Mouse (Mus musculus): Measurements from ENCODE around the gene Ube4a.
A peak's percentile ranks its signal among the peaks of the same experiment; 100 is the strongest.
"Not testable (repeated sequence)": the region's sequence is repeated elsewhere in the genome, so short reads cannot be mapped to it uniquely, and the experiment has no call there.

Ube4a gene

DNA sequence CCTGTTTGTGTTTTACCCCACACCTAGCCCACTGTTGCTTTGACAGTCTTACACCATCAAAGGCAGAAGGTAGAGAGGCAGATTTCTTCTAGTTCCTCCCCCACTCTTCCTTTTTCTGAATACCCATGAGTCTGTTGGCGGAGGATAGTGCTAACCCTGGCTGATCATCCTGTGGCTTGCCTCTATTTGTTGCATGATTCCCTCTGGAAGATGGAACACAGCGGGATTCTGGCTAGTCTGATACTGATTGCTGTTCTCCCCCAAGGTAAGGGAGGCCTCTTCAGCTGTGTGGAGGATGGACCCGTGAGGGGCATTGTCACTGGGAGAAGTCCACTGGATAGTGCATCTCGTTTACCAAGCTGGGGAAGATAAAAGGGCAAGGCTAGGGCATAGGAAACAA lies 16.3 kb upstream of the Ube4a start, which contains the start of gene Cd3d:
Gene Cd3d, plus strand, starts transcription at position 111 of the 400 bp plus-strand sequence.
- no peak for DNase-seq (ENCODE audit: inconsistent age in 2 of 2, low spot score in 1 of 2)

DNA sequence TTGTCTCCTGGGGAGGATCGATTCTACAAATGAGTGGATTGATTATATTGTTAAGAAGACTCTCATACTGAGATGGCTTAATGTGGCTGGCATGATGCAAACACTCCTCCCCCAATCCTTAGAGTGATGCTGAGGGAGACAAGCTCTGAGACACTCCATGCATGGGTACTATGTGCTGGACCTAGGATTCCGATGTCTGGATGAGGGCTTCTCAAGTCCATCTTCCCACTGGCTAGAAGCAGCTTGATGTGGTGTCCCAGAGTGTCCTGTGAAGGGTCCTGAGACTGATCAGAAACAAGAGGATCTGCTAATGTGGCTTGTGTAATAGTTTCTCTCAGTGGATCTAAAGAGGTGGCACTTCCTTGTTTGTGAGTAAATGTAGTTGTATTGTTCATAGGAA lies 15.7 kb upstream of the Ube4a start:
- DNase-seq (ENCODE audit: inconsistent age in 2 of 2, low spot score in 1 of 2) = no peak

DNA sequence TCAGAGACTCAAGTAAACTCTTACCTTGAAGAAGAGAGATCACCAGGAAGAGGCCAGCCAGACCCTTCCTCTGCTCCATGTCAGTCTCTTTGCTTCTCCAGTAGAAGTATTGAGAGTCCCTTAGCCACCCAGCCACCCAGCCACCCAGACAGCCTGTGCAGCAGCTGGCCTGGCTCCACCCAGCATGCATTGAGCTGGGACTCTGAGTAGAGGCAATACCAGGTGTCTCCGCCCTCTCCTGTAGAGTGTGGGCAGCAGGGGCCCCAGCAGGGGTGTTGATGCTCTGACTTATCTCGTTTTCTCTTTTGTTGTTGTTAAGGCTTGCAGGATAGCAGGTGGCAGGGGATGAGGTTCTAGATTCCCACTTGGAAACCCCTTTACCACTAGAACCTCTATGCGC lies 14.8 kb upstream of the Ube4a start, which contains the start of gene Cd3g:
Gene Cd3g, minus strand, starts transcription at position 190 of the 400 bp plus-strand sequence.
- DNase-seq (ENCODE audit: inconsistent age in 2 of 2, low spot score in 1 of 2) = no peak

DNA sequence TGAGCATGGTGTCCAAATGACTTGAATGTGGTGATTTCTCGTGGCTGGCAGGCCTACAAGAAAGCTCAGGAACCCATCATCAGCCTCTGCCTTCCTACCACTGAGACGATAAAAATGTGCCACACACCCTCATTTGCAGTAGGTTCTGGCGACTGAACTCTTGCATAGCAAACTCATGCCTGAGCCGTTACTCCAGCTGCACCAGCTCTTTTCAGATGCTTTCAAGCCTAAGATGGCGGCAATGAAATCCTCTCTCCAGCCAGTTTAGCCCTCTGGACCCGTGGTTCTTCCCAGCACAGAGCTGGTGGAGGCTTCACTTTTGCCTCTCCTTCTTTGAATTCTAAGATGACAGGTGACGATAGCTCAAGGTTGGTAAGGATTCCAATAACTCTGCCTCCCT lies 14.4 kb upstream of the Ube4a start:
- DNase-seq (ENCODE audit: inconsistent age in 2 of 2, low spot score in 1 of 2) = no peak

DNA sequence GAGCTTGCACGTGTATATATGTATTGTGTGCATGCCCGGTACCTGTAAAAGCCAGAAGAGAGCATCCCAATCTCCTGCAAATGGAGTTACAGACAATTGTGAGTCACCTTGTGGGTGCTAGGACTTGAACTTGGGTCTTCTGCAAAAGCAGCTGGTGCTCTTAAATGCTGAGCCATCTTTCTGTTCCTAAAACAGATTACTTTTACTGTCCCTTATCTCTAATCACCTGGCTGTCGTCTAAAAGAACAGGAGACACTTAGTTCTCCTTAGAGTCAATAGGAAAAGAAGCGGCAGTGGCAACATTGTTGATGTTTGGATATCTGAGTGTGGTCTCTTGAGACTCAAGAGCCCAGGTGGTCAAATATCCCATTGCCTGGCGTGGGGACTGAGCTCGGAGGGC lies 12.4 kb upstream of the Ube4a start:
- no peak for DNase-seq (ENCODE audit: inconsistent age in 2 of 2, low spot score in 1 of 2)

DNA sequence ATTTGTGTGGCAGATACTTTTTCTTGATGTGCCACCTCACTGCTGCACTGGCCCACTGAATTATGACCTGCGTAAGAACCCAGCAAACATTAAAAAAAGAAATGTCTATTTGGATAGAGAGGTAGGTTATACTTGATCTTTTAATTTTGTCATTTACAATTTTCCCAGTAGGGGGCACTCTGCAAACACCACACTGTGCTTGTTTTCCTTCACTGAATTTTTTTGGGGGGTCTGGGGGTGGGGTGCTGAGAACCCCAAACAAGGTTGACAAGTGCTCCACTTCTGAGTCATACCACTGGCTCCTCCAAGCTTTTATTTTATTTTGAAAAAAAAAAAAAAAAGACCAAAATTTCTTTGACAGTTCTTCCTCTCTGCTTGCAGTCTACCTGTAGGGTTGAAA lies 4.0 kb upstream of the Ube4a start:
- no peak for DNase-seq (ENCODE audit: inconsistent age in 2 of 2, low spot score in 1 of 2)

DNA sequence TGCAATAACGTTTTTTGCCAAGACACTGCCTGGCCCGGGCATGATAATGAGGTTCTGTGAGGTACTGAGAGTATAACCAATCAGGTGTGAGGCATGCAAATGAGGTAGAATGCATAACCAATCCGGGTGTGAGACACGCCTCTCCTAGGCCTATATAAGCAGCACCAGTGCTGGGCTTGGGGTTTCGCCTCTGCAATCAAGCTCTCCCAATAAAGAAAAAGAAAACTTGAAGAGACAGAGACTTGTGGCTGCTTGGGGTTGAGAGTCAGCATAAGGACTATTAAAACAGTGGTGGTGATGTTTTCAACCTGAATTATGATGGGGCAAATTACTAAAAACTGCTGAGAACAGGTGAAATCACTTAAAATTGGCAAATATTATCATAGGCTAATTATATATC lies 2.4 kb upstream of the Ube4a start:
- DNase-seq (ENCODE audit: inconsistent age in 2 of 2, low spot score in 1 of 2) = not testable (repeated sequence)

DNA sequence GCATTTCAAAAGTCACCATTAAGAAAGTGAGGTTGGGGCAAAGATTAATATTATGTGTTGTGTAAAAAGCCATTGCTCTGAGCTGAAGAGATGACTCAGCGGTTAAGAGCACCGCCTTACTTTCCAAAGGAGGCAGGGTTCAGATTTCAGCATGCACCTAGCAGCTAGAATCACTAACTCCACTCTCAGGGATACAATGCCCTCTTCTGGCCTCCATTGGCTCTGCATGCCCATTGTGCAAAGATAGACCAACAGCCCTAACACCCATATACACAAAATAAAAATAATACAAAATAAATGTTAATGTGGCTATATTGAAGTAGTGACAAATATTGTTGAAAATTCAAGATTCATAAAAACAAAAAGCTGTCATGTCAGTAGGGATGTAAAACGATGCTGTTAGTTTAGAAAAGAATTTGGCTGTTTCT lies 1.4 kb upstream of the Ube4a start:
- peak; percentile 84 to 94 for DNase-seq (ENCODE audit: inconsistent age in 2 of 2, low spot score in 1 of 2)

DNA sequence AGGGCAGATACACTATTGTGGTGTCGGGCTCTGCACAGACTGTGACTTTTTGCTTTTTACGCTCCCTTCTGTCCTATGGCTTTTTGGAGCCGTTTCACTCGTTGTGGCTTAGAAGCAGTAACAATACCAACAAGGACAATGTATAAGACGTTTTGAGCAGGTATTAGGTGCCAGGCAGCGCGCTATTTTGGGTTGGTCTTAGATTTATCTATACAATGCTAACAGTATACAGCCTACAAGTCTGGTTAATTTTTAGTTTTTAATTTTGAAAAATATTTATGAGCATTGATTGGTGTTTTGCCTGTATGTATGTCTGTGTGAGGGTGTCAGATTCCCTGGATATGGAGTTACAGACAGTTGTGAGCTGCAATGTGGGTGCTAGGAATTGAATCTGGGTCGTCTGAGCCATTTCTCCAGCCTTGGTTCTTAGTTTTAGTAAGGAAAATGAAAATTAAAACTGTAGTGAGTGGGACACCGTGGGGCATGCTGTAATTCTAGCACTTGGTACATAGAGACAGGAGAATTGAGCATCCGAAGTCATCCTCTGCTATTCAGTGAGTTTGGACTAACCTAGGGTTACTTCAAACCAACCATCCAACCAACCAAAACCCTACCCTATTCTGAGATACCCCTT lies 550 bp upstream of the Ube4a start:
- no peak for DNase-seq (ENCODE audit: inconsistent age in 2 of 2, low spot score in 1 of 2)

DNA sequence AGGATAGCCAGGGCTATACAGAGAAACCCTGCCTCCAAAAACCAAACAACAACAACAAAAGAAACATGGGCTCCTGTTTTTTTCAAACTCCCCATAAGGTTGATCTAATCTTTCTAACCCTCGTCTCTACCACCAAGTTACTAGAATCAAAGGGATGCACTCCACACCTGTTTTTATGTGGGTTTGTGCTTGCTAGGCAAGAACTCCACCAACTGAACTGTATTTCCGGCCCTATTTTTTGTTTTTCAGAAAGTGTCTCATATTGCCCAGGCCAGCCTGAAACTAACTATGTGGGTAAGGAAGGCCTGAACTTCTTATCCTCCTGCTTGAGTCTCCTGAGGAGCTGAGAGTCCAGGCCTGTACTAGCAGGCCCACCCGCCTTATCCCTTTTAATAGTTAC lies 11.0 kb downstream of the Ube4a start:
- no peak for DNase-seq (ENCODE audit: inconsistent age in 2 of 2, low spot score in 1 of 2)

DNA sequence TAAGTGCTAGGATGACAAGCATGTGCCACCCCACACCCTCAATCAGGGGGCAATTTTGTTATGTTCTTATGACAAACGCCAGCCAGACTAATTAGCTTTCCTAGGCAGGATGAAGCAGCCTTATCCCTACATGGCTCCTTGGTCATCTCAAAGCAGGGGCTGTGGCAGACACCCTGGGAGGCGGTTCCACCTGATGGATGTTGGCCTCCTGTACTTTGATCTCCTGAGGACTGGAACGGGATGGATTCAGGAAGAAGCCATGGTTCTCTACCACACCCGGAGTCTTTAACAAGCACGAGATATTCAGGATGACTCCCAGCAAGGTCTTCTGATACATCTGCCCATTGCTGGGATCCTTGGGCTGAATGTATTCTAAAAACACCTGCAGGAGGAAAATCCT lies 17.6 kb downstream of the Ube4a start:
- DNase-seq (ENCODE audit: inconsistent age in 2 of 2, low spot score in 1 of 2) = no peak

DNA sequence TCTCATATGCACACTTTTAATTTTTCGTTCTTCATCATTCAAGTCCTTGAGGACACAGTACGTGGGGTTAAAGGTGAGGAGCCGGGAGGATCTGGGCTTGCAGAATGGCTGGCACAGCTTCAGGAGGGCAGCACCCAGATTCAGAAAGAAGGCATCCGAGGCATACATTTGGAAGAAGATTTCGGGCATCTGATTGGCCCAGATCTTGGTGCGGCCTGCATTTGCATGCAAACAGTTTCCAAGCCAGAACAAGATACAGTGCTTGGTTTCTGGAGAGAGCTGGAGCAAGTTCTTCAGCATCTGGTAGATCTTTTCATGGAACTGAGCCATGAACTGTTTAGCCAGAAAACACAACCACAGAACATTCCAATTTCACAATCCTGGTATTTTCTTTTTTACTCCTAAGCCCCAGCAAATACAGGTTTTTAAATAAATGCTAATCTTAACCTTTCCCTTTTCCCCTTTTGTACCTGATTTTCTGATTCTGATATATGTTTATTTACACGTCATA lies 19.2 kb downstream of the Ube4a start:
- DNase-seq (ENCODE audit: inconsistent age in 2 of 2, low spot score in 1 of 2) = peak in 1 of 2 experiments; percentile 28

DNA sequence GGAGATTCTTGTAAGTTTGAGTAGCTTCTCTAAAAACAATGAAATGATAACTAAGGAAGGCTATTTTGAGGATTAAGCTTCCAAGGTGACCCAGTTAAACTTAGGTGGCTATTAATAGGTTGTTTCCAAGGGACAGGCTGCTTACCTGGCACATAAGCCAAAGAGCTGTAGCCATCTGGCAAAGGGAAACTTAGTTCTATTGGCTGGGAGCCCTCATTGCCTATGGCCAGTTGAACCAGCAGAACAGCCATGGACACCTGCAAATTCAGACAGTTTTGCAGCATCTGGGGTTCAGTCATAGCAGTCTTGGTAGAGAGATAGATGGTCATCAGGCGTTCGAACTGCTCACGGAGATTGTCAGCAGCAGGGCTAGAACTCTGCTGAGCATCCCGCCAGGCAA lies 23.0 kb downstream of the Ube4a start:
- no peak for DNase-seq (ENCODE audit: inconsistent age in 2 of 2, low spot score in 1 of 2)

DNA sequence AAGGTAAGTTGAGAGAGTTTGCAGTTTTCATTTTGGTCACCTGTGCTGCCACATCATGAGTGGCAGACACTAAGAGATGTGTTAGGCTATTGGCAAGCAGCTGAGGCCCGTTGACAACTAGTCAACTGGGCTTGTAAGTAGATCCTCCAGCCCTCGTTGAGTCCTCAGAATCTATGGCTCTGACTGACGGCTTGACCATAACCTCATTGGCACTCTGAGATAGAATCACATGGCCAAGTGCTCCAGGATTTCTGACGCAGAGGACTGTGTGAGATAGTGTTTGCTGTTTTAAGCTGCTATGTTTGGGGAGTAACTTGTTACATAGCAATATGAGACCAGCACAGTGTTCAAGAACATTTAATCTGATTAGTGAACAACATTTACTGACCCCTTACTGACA lies 23.6 kb downstream of the Ube4a start:
- DNase-seq (ENCODE audit: inconsistent age in 2 of 2, low spot score in 1 of 2) = no peak

DNA sequence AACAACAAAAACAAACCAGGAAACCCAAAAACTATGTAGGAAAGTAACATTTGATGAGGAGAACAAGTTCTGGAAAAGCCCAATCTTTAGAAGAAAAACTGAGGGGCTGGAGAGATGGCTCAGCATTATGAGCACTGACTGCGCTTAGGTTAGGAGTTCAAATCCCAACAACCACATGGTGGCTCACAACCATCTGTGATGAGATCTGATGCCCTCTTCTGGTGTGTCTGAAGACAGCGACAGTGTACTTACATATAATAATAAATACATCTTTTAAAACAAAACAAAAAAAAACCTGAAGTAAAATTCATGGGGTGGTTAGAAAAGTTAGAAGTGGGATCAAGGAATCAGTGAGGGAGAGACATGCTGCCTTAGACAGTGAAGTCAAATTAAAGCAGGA lies 43.9 kb downstream of the Ube4a start:
- no peak for DNase-seq (ENCODE audit: inconsistent age in 2 of 2, low spot score in 1 of 2)

DNA sequence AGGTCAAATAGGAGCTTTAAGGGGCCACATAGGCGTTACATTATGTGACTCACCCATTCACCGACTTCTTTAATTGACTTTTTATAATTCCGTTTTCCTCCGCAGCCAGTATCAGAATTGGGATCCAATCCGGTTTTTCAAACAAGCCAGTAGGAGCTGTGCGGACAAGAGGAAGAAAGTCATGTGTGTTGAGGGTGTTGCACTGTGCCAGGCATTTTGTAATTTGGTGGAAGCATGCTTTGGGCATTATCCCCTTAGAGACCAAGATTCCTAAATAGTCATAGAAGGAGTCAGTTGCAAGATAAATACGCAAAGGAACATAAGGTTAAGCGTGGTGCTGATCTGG lies 44.3 kb downstream of the Ube4a start:
- no peak for DNase-seq (ENCODE audit: inconsistent age in 2 of 2, low spot score in 1 of 2)

DNA sequence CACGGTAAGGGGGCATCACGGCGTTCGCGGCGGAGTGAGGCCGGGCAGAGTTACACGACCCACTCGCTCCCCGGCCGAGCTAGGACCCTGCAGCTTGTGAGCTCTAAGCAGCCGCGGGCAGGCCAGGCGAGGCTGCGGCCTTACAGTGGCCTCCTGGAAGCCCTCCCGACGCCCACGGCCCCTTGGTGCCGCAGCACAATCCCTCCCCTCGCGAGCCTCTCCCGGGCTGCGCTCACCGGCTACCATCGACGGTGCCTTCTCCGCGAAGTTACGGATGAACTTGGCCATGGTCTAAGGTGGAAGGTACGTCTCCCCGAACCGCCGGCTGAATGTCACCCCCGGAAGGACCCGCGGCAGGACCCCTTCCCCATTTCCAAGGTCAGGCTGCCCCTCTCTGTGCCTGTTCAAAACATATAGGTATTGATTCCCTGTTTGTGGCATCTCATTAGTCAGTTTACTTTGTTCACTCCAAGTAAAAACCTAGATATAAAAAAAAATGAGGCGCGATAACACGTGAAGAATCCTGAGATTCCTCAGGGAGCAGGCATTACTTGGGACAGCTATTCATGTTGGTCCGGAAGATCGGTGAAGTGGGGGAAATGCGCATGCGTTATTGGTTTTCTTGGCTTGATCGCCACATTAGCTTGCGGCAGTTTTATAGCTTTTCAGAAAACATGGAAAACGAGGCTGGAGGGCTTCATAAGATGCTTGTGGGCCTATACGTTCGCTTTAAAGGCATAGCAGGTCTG lies 44.9 kb downstream of the Ube4a start, which contains the start of gene Atp5l:
Gene Atp5l, minus strand, starts transcription at position 369 of the 749 bp plus-strand sequence.
- DNase-seq (ENCODE audit: inconsistent age in 2 of 2, low spot score in 1 of 2) = peak; percentile 89 to 98

DNA sequence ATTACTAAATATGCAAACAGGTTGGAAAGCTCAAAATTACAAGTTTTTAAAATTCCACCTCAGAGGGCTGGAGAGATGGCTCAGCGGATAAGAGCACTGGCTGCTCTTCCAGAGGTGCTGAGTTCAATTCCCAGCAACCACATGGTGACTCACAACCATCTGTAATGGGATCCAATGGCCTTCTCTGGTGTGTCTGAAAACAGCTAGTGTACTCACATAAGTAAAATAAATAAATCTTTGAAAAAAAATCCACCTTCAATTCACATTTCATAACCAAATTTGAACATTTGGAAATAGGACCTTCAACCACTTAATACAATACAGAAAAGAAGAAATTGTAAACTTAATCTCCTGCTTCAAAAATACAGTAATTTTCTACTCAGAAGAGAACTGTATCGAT lies 45.8 kb downstream of the Ube4a start:
- DNase-seq (ENCODE audit: inconsistent age in 2 of 2, low spot score in 1 of 2) = no peak

DNA sequence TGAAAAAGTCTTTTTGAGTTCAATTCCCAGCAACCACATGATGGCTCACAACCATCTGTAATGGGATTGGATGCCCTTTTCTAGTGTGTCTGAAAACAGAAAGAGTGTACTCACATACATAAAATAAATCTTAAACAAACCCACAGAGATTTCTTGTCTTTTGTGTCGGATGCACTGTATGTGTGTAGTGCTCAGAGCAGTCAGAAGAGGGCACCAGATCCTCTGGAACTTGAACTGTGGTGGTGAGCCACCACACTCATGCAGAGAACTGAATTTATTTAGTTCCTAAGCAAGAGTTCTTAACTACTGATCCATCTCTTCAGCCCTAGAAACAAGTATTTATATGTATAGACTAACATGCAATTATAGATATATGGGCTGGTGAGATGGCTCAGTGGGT lies 49.2 kb downstream of the Ube4a start:
- peak; percentile 18 to 68 for DNase-seq (ENCODE audit: inconsistent age in 2 of 2, low spot score in 1 of 2)

DNA sequence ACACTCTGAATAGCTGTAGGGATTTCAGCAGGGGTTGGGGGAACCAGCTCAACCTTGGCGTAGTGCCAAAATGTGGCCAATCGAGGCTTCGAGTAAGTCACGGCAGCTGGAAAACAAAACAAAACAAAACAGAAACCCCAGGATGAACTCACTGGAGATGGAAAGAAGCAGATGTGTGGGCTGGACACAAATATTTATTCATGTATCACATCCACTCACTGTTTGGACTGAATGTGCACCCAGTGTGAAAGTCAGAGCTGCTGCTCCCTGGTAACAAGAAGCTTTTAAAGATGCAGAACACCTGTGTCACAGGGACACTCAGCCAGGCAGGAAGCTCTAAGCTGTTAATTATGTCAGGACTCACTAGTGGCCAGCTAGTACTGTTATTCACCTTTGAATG lies 50.7 kb downstream of the Ube4a start:
- DNase-seq (ENCODE audit: inconsistent age in 2 of 2, low spot score in 1 of 2) = peak in 1 of 2 experiments; percentile 35

DNA sequence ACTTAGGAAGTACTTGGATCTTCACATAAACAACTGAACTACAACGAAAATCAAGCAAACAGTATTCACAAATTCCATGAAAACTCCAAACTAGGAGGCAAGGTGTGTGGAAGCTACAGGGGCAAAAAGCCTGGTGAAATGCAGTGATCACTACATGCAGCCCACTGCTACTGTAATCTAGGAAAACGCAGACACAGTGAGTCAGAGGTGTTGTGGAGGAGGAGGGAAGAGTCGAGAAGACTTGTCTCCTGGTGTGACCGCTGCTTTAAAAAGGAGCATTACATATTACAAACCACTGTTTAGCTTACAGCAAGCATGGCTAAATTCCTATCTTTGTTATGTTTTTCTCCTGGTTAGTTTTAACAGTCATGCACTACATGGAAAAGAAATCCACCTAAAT lies 54.0 kb downstream of the Ube4a start:
- no peak for DNase-seq (ENCODE audit: inconsistent age in 2 of 2, low spot score in 1 of 2)

DNA sequence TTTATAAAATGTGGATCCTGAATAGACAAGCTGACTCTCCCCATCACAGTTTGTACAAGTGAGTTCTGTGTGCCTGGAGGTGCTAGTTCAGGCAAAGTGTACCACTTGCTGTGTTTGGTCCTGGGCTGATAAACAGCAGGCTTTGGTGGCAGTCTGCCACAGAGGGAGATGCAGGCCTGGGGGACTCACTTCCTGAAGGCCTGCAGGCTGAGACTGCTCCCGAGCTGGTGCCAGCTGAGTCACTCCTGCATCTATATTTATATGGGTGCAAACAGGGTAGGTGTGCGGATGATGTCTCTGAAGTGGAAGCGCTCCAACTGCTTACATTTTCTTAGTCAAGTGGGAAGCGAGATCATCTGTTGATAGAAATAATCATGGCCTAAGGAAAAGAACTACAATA lies 59.8 kb downstream of the Ube4a start:
- DNase-seq (ENCODE audit: inconsistent age in 2 of 2, low spot score in 1 of 2) = peak in 1 of 2 experiments; percentile 43

Measured in adrenal gland, adult (tissue).